Mouse (Mus musculus) heart, embryonic 15.5 days (tissue): ENCODE results near the gene H2-DMb1. TPM values are rescaled to one million over a fixed set of nuclear protein-coding genes. Genes with fewer than 3 reads are reported as not detected.

ENCODE experiments used
- ATAC-seq: fragments of 200-750 bp; cut with Nextera tagmentation; replicated peaks from 2 replicates; pipeline ENCODE4 v1.8.0; 2017; ENCODE audit warnings: low read depth, moderate TSS enrichment; ENCODE audit not compliant: insufficient number of reproducible peaks, insufficient read depth, low FRiP score
- H3K27ac ChIP-seq: fragments of 300-500 bp; sonication (generic); 2 replicates; pipeline ENCODE4 v1.5.1; 2015; ENCODE audit warnings: mild to moderate bottlenecking, inconsistent platforms
- H3K27me3 ChIP-seq: fragments of 300-500 bp; sonication (generic); 2 replicates; pipeline ENCODE4 v1.6.1; 2015; ENCODE audit warnings: inconsistent platforms
- H3K36me3 ChIP-seq: fragments of 300-500 bp; sonication (generic); 2 replicates; pipeline ENCODE4 v1.6.1; 2015; ENCODE audit warnings: mild to moderate bottlenecking, inconsistent platforms
- H3K4me1 ChIP-seq: fragments of 300-500 bp; sonication (generic); replicated peaks from 2 replicates; pipeline ENCODE4 v1.6.1; 2015; ENCODE audit warnings: inconsistent platforms
- H3K4me2 ChIP-seq: fragments of 300-500 bp; sonication (generic); 2 replicates; pipeline ENCODE4 v1.6.1; 2015; ENCODE audit warnings: inconsistent platforms, mild to moderate bottlenecking, moderate library complexity
- H3K4me3 ChIP-seq: fragments of 300-500 bp; sonication (generic); 2 replicates; pipeline ENCODE4 v1.5.1; 2015; ENCODE audit warnings: mild to moderate bottlenecking, inconsistent platforms
- H3K9ac ChIP-seq: fragments of 300-500 bp; sonication (generic); 2 replicates; pipeline ENCODE4 v1.6.1; 2015; ENCODE audit warnings: mild to moderate bottlenecking, inconsistent platforms
- H3K9me3 ChIP-seq: fragments of 300-500 bp; sonication (generic); replicated peaks from 2 replicates; pipeline ENCODE4 v1.6.1; 2016; ENCODE audit warnings: inconsistent platforms
- WGBS: fragments of 180-500 bp; shearing (Covaris S2); methylation state at CpG from one replicate; pipeline ENCODE4 v1.1.7; 2015; ENCODE audit warnings: mixed read lengths; 5-methylcytosine and 5-hydroxymethylcytosine counted together
- polyA plus RNA-seq: library from polyadenylated mRNA; unstranded; fragments of >200 nt; fragmentation: Nextera tagmentation; extraction: Ambion mirVana; gene quantifications from 2 replicates; pipeline ENCODE4 v1.2.1, GENCODE M21; 2015

H2-DMb1 gene
- polyA plus RNA-seq, 1 experiment from 2014 or later, result 0.34 TPM

- Histone ChIP-seq H3K9ac (peak overlapping the region; percentile 96), H3K27me3 (no peaks in the 10 kb centered on the region), H3K4me3 (peak overlapping the region; percentile 82), H3K9me3 (no peaks in the 10 kb centered on the region), H3K27ac (peak overlapping the region; percentile 100), H3K4me2 (peak overlapping the region; percentile 84), H3K36me3 (no peaks in the 10 kb centered on the region), H3K4me1 (peaks cover 36% of the 10 kb centered on the region)
- WGBS, result 1% methylated on average over 7 of the region's 7 CpGs
- no peak for ATAC-seq
Measured at GRCm38 (mm10) chr17:34123111-34123510, 29.8 kb upstream of the H2-DMb1 start.

GRCm38 (mm10) chr17:34123518-34123917 lies 29.4 kb upstream of the H2-DMb1 start:
- Histone ChIP-seq H3K9me3 (no peaks in the 10 kb centered on the region), H3K4me2 (peak overlapping the region; percentile 84), H3K27ac (peak overlapping the region; percentile 100), H3K27me3 (no peaks in the 10 kb centered on the region), H3K4me3 (peak overlapping the region; percentile 82), H3K4me1 (peaks cover 39% of the 10 kb centered on the region), H3K9ac (peak overlapping the region; percentile 96), H3K36me3 (no peaks in the 10 kb centered on the region)
- no peak for ATAC-seq
- 3% methylated on average over 2 of the region's 2 CpGs for WGBS

GRCm38 (mm10) chr17:34124649-34125048 lies 28.2 kb upstream of the H2-DMb1 start:
- H3K27ac ChIP-seq, result no peak overlapping the region
- H3K27me3 ChIP-seq, result no peaks in the 10 kb centered on the region
- no peak overlapping the region for H3K4me3 ChIP-seq
- no peaks in the 10 kb centered on the region for H3K36me3 ChIP-seq
- H3K4me1 ChIP-seq, result peaks cover 48% of the 10 kb centered on the region
- no peaks in the 10 kb centered on the region for H3K9me3 ChIP-seq
- WGBS, result 63% methylated on average over 6 of the region's 6 CpGs
- ATAC-seq, result no peak
- H3K9ac ChIP-seq, result no peak overlapping the region
- peak overlapping the region; percentile 84; the same call in 1 of the 2 replicates for H3K4me2 ChIP-seq

GRCm38 (mm10) chr17:34126826-34127420 lies 25.9 kb upstream of the H2-DMb1 start:
- H3K4me2 ChIP-seq, result no peak overlapping the region
- no peak overlapping the region for H3K27ac ChIP-seq
- ATAC-seq, result no peak
- no peak overlapping the region for H3K4me3 ChIP-seq
- no peaks in the 10 kb centered on the region for H3K36me3 ChIP-seq
- H3K4me1 ChIP-seq, result peaks cover 48% of the 10 kb centered on the region
- no peaks in the 10 kb centered on the region for H3K27me3 ChIP-seq
- H3K9ac ChIP-seq, result no peak overlapping the region
- WGBS, result 65% methylated on average over 9 of the region's 9 CpGs
- no peaks in the 10 kb centered on the region for H3K9me3 ChIP-seq

- H3K36me3 ChIP-seq, result no peaks in the 10 kb centered on the region
- H3K27me3 ChIP-seq, result no peaks in the 10 kb centered on the region
- 24% methylated on average over 6 of the region's 6 CpGs for WGBS
- no peak overlapping the region for H3K4me2 ChIP-seq
- peaks cover 48% of the 10 kb centered on the region for H3K4me1 ChIP-seq
- H3K4me3 ChIP-seq, result no peak overlapping the region
- no peak overlapping the region for H3K9ac ChIP-seq
- H3K9me3 ChIP-seq, result no peaks in the 10 kb centered on the region
- no peak overlapping the region for H3K27ac ChIP-seq
- no peak for ATAC-seq
Measured at GRCm38 (mm10) chr17:34127475-34127874, 25.4 kb upstream of the H2-DMb1 start.

- WGBS, result 24% methylated on average over 13 of the region's 13 CpGs
- Histone ChIP-seq H3K9ac (no peak overlapping the region), H3K4me3 (peak overlapping the region; percentile 2; the same call in 1 of the 2 replicates)
Measured at GRCm38 (mm10) chr17:34128264-34128937, 24.5 kb upstream of the H2-DMb1 start.

GRCm38 (mm10) chr17:34128944-34129791 lies 23.7 kb upstream of the H2-DMb1 start:
- Histone ChIP-seq H3K27me3 (no peaks in the 10 kb centered on the region), H3K4me2 (peak overlapping the region; percentile 27), H3K4me3 (peak overlapping the region; percentile 2; the same call in 1 of the 2 replicates), H3K9ac (no peak overlapping the region), H3K36me3 (no peaks in the 10 kb centered on the region), H3K9me3 (no peaks in the 10 kb centered on the region), H3K27ac (no peak overlapping the region), H3K4me1 (peaks cover 39% of the 10 kb centered on the region)
- no peak for ATAC-seq
- 18% methylated on average over 18 of the region's 18 CpGs for WGBS

More at GRCm38 (mm10) chr17:34128264-34128937, 24.5 kb upstream of the H2-DMb1 start:
- H3K4me1 ChIP-seq, result peaks cover 47% of the 10 kb centered on the region
- H3K4me2 ChIP-seq, result peak overlapping the region; percentile 27; the same call in 1 of the 2 replicates
- no peak for ATAC-seq
- no peak overlapping the region for H3K27ac ChIP-seq
- no peaks in the 10 kb centered on the region for H3K36me3 ChIP-seq
- H3K27me3 ChIP-seq, result no peaks in the 10 kb centered on the region
- no peaks in the 10 kb centered on the region for H3K9me3 ChIP-seq

- no peaks in the 10 kb centered on the region for H3K9me3 ChIP-seq
- H3K4me1 ChIP-seq, result peaks cover 31% of the 10 kb centered on the region
- no peak overlapping the region for H3K4me3 ChIP-seq
- H3K4me2 ChIP-seq, result no peak overlapping the region
- H3K9ac ChIP-seq, result no peak overlapping the region
- no peaks in the 10 kb centered on the region for H3K27me3 ChIP-seq
- ATAC-seq, result no peak
- H3K27ac ChIP-seq, result no peak overlapping the region
- WGBS, result 73% methylated on average over 19 of the region's 19 CpGs
- H3K36me3 ChIP-seq, result no peaks in the 10 kb centered on the region
Measured at GRCm38 (mm10) chr17:34130073-34130947, 22.6 kb upstream of the H2-DMb1 start.

- H3K9ac ChIP-seq, result no peak overlapping the region
- H3K36me3 ChIP-seq, result no peaks in the 10 kb centered on the region
- no peak overlapping the region for H3K27ac ChIP-seq
- no peak for ATAC-seq
- no peak overlapping the region for H3K4me3 ChIP-seq
- no peak overlapping the region for H3K4me2 ChIP-seq
- no peaks in the 10 kb centered on the region for H3K9me3 ChIP-seq
- H3K4me1 ChIP-seq, result peaks cover 29% of the 10 kb centered on the region
- 74% methylated on average over 7 of the region's 7 CpGs for WGBS
- H3K27me3 ChIP-seq, result peaks cover 10% of the 10 kb centered on the region; the same call in 1 of the 2 replicates
Measured at GRCm38 (mm10) chr17:34131911-34132310, 21.0 kb upstream of the H2-DMb1 start.

- 78% methylated on average over 11 of the region's 11 CpGs for WGBS
- H3K4me2 ChIP-seq, result no peak overlapping the region
- ATAC-seq, result no peak
Measured at GRCm38 (mm10) chr17:34133289-34133688, 19.6 kb upstream of the H2-DMb1 start.

More at GRCm38 (mm10) chr17:34133289-34133688, 19.6 kb upstream of the H2-DMb1 start:
- H3K4me1 ChIP-seq, result peaks cover 16% of the 10 kb centered on the region
- no peak overlapping the region for H3K27ac ChIP-seq
- H3K36me3 ChIP-seq, result no peaks in the 10 kb centered on the region
- H3K4me3 ChIP-seq, result no peak overlapping the region
- peaks cover 23% of the 10 kb centered on the region for H3K27me3 ChIP-seq
- no peaks in the 10 kb centered on the region for H3K9me3 ChIP-seq
- no peak overlapping the region for H3K9ac ChIP-seq
